Mouse (Mus musculus) kidney, embryonic 16.5 days (tissue): ENCODE data around the gene Tmtc2. TPM values are rescaled to one million over a fixed set of nuclear protein-coding genes. Genes with fewer than 3 reads are reported as not detected.

Experiments
- ATAC-seq: fragments of 200-750 bp; cut with Nextera tagmentation; 2 replicates; pipeline ENCODE4 v1.8.0; 2017; ENCODE audit warnings: moderate TSS enrichment; ENCODE audit not compliant: low FRiP score, low TSS enrichment
- H3K27ac ChIP-seq: fragments of 300-500 bp; sonication (generic); 2 replicates; pipeline ENCODE4 v1.5.1; 2014; ENCODE audit warnings: low read length
- H3K27me3 ChIP-seq: fragments of 300-500 bp; sonication (generic); 2 replicates; pipeline ENCODE4 v1.6.1; 2014; ENCODE audit warnings: low read length, control low read depth, mixed read lengths; ENCODE audit not compliant: insufficient read depth
- H3K36me3 ChIP-seq: fragments of 300-500 bp; sonication (generic); 2 replicates; pipeline ENCODE4 v1.6.1; 2014; ENCODE audit warnings: low read length, control low read depth, mixed read lengths; ENCODE audit not compliant: insufficient read depth
- H3K4me1 ChIP-seq: fragments of 300-500 bp; sonication (generic); 2 replicates; pipeline ENCODE4 v1.6.1; 2014; ENCODE audit warnings: low read length, control low read depth, mixed read lengths; ENCODE audit not compliant: insufficient read depth
- H3K4me2 ChIP-seq: fragments of 300-500 bp; sonication (generic); replicated peaks from 2 replicates; pipeline ENCODE4 v1.6.1; 2014; ENCODE audit warnings: low read depth, low read length
- H3K4me3 ChIP-seq: fragments of 300-500 bp; sonication (generic); 2 replicates; pipeline ENCODE4 v1.5.1; 2014; ENCODE audit warnings: mild to moderate bottlenecking, low read length
- H3K9ac ChIP-seq: fragments of 300-500 bp; sonication (generic); replicated peaks from 2 replicates; pipeline ENCODE4 v1.6.1; 2014; ENCODE audit warnings: low read length
- H3K9me3 ChIP-seq: fragments of 300-500 bp; sonication (generic); 2 replicates; pipeline ENCODE4 v1.6.1; 2016; ENCODE audit warnings: low read length, control low read depth
- WGBS: fragments of 180-500 bp; shearing (Covaris S2); extraction: QIAGEN DNeasy Blood & Tissue Kit; methylation state at CpG from one replicate; pipeline ENCODE4 v1.1.7; 2014; 5-methylcytosine and 5-hydroxymethylcytosine counted together
- polyA plus RNA-seq: library from polyadenylated mRNA; unstranded; fragments of >200 nt; fragmentation: Nextera tagmentation; extraction: Ambion mirVana; gene quantifications from 2 replicates; pipeline ENCODE4 v1.2.1, GENCODE M21; 2015

Tmtc2 gene
- polyA plus RNA-seq, 1 experiment from 2014 or later, result 7.8 TPM

GRCm38 (mm10) chr10:105556890-105557572 is 17.2 kb downstream of the Tmtc2 start:
- Histone ChIP-seq H3K4me1 (no peaks in the 10 kb centered on the region), H3K4me3 (no peak overlapping the region), H3K27ac (no peak overlapping the region), H3K27me3 (no peaks in the 10 kb centered on the region), H3K9ac (no peak overlapping the region), H3K4me2 (no peak overlapping the region), H3K36me3 (no peaks in the 10 kb centered on the region), H3K9me3 (no peaks in the 10 kb centered on the region)
- 74% methylated on average over 6 of the region's 6 CpGs for WGBS
- no peak for ATAC-seq

GRCm38 (mm10) chr10:105554153-105554552 is 20.1 kb downstream of the Tmtc2 start:
- no peak overlapping the region for H3K27ac ChIP-seq
- H3K4me2 ChIP-seq, result no peak overlapping the region
- H3K4me1 ChIP-seq, result no peaks in the 10 kb centered on the region
- 79% methylated on average over 2 of the region's 2 CpGs for WGBS
- no peak overlapping the region for H3K9ac ChIP-seq
- no peaks in the 10 kb centered on the region for H3K9me3 ChIP-seq
- H3K36me3 ChIP-seq, result no peaks in the 10 kb centered on the region
- H3K27me3 ChIP-seq, result no peaks in the 10 kb centered on the region
- ATAC-seq, result no peak
- no peak overlapping the region for H3K4me3 ChIP-seq

GRCm38 (mm10) chr10:105548040-105548439 is 26.2 kb downstream of the Tmtc2 start:
- WGBS, result 93% methylated on average over 2 of the region's 2 CpGs
- no peak overlapping the region for H3K4me3 ChIP-seq
- no peaks in the 10 kb centered on the region for H3K9me3 ChIP-seq
- no peak for ATAC-seq
- H3K4me1 ChIP-seq, result no peaks in the 10 kb centered on the region; the same call in 1 of the 2 replicates
- H3K36me3 ChIP-seq, result no peaks in the 10 kb centered on the region
- H3K27ac ChIP-seq, result no peak overlapping the region
- H3K4me2 ChIP-seq, result no peak overlapping the region
- H3K9ac ChIP-seq, result no peak overlapping the region
- no peaks in the 10 kb centered on the region for H3K27me3 ChIP-seq

- 88% methylated on average over 2 of the region's 2 CpGs for WGBS
- no peak overlapping the region for H3K4me3 ChIP-seq
- H3K9ac ChIP-seq, result no peak overlapping the region
- H3K4me1 ChIP-seq, result no peaks in the 10 kb centered on the region; the same call in 1 of the 2 replicates
- no peaks in the 10 kb centered on the region for H3K9me3 ChIP-seq
- no peaks in the 10 kb centered on the region for H3K27me3 ChIP-seq
- H3K36me3 ChIP-seq, result no peaks in the 10 kb centered on the region
- no peak for ATAC-seq
- no peak overlapping the region for H3K27ac ChIP-seq
- H3K4me2 ChIP-seq, result no peak overlapping the region
Observed at GRCm38 (mm10) chr10:105544004-105545003, 29.9 kb downstream of the Tmtc2 start.

- no peaks in the 10 kb centered on the region for H3K27me3 ChIP-seq
- no peaks in the 10 kb centered on the region for H3K36me3 ChIP-seq
- H3K4me1 ChIP-seq, result no peaks in the 10 kb centered on the region
- 91% methylated on average over 6 of the region's 6 CpGs for WGBS
- H3K9me3 ChIP-seq, result no peaks in the 10 kb centered on the region
- H3K27ac ChIP-seq, result no peak overlapping the region
- no peak overlapping the region for H3K4me3 ChIP-seq
- H3K9ac ChIP-seq, result no peak overlapping the region
- no peak for ATAC-seq
- H3K4me2 ChIP-seq, result no peak overlapping the region
Observed at GRCm38 (mm10) chr10:105542081-105542480, 32.2 kb downstream of the Tmtc2 start.

- H3K4me3 ChIP-seq, result no peak overlapping the region
- H3K4me1 ChIP-seq, result 0 out of 2 replicates have a peak, but pooled peaks cover 3% of the 10 kb centered on the region
- no peak overlapping the region for H3K9ac ChIP-seq
- 71% methylated on average over 5 of the region's 5 CpGs for WGBS
- no peak overlapping the region for H3K27ac ChIP-seq
- H3K27me3 ChIP-seq, result no peaks in the 10 kb centered on the region
- ATAC-seq, result no peak
- no peak overlapping the region for H3K4me2 ChIP-seq
- no peaks in the 10 kb centered on the region for H3K9me3 ChIP-seq
- H3K36me3 ChIP-seq, result no peaks in the 10 kb centered on the region
Observed at GRCm38 (mm10) chr10:105539697-105540096, 34.6 kb downstream of the Tmtc2 start.

- Histone ChIP-seq H3K9me3 (no peaks in the 10 kb centered on the region), H3K4me1 (0 out of 2 replicates have a peak, but pooled peaks cover 3% of the 10 kb centered on the region), H3K4me2 (no peak overlapping the region), H3K9ac (no peak overlapping the region), H3K4me3 (no peak overlapping the region), H3K36me3 (no peaks in the 10 kb centered on the region), H3K27ac (no peak overlapping the region), H3K27me3 (no peaks in the 10 kb centered on the region)
- WGBS, result 86% methylated on average over 4 of the region's 4 CpGs
- no peak for ATAC-seq
Observed at GRCm38 (mm10) chr10:105536910-105537309, 37.3 kb downstream of the Tmtc2 start.

- Histone ChIP-seq H3K4me2 (no peak overlapping the region), H3K27me3 (no peaks in the 10 kb centered on the region), H3K27ac (no peak overlapping the region), H3K4me3 (no peak overlapping the region), H3K36me3 (no peaks in the 10 kb centered on the region), H3K9ac (no peak overlapping the region), H3K4me1 (0 out of 2 replicates have a peak, but pooled peaks cover 3% of the 10 kb centered on the region), H3K9me3 (no peaks in the 10 kb centered on the region)
- no peak for ATAC-seq
Observed at GRCm38 (mm10) chr10:105535848-105536247, 38.4 kb downstream of the Tmtc2 start.

- WGBS, result 87% methylated on average over 7 of the region's 7 CpGs
- no peak for ATAC-seq
- H3K9me3 ChIP-seq, result no peaks in the 10 kb centered on the region
Observed at GRCm38 (mm10) chr10:105532747-105533146, 41.5 kb downstream of the Tmtc2 start.

More at GRCm38 (mm10) chr10:105532747-105533146, 41.5 kb downstream of the Tmtc2 start:
- H3K9ac ChIP-seq, result no peak overlapping the region
- H3K4me2 ChIP-seq, result no peak overlapping the region
- H3K36me3 ChIP-seq, result no peaks in the 10 kb centered on the region
- H3K4me1 ChIP-seq, result 0 out of 2 replicates have a peak, but pooled peaks cover 3% of the 10 kb centered on the region
- H3K27me3 ChIP-seq, result no peaks in the 10 kb centered on the region
- H3K4me3 ChIP-seq, result no peak overlapping the region
- no peak overlapping the region for H3K27ac ChIP-seq
